Mouse (Mus musculus) right cerebral cortex, postnatal 10 days (tissue): ENCODE measurements around the gene Zc4h2.
A peak's percentile ranks its signal among the peaks of the same experiment; 100 is the strongest.

Experiments used
- DNase-seq, 2 experiments: peaks; one replicate each; pipeline ENCODE4 v3.0.0; 2021; ENCODE audit warnings: low spot score in 2 of 2

Gene Zc4h2

GRCm38 (mm10) chrX:95657804-95658599 lies at the start of gene Zc4h2:
Gene Zc4h2, minus strand, starts transcription at chrX:95658509.
- peak; percentile 83 to 90 for DNase-seq

GRCm38 (mm10) chrX:95687119-95687518 lies 28.8 kb upstream of the Zc4h2 start:
- DNase-seq = peak in 1 of 2 experiments; percentile 23

GRCm38 (mm10) chrX:95682206-95682605 lies 23.9 kb upstream of the Zc4h2 start:
- no peak for DNase-seq

GRCm38 (mm10) chrX:95658600-95659084 lies 333 bp upstream of the Zc4h2 start:
- DNase-seq = peak in 1 of 2 experiments; percentile 24

- no peak for DNase-seq
Measured at GRCm38 (mm10) chrX:95600609-95601008, 57.7 kb downstream of the Zc4h2 start.
